Mouse (Mus musculus): ENCODE data around the gene Lfng. TPM values are rescaled to one million over a fixed set of nuclear protein-coding genes. Genes with fewer than 3 reads are reported as not detected.

The Lfng gene
- polyA plus RNA-seq, 1 experiment from 2014 or later: 20.5 TPM

- H3K4me1 ChIP-seq (ENCODE audit: insufficient read depth): peaks cover 4% of the 10 kb centered on the region
- no peaks in the 10 kb centered on the region for H3K27me3 ChIP-seq (ENCODE audit: insufficient read depth, low read length)
- no peak overlapping the region for H3K27ac ChIP-seq (ENCODE audit: low read depth)
- H3K36me3 ChIP-seq (ENCODE audit: insufficient read depth): peaks cover 55% of the 10 kb centered on the region
- WGBS: 87% methylated on average over 4 of the region's 4 CpGs
- no peak overlapping the region for H3K4me3 ChIP-seq (ENCODE audit: low read depth, low read length)
- no peak for TF ChIP-seq CTCF (IDR thresholded peaks at IDR 0.05; ENCODE audit: low read depth)
- no peaks in the 10 kb centered on the region for H3K9me3 ChIP-seq (ENCODE audit: low read depth, low read length)
- H3K4me2 ChIP-seq: no peak overlapping the region
- DNase-seq (no peak), ATAC-seq (ENCODE audit: insufficient read depth) (no peak)
- no peak overlapping the region for H3K9ac ChIP-seq
Observed at GRCm38 (mm10) chr5:140639312-140639711, 32.2 kb downstream of the Lfng start.

- Histone ChIP-seq H3K36me3 (ENCODE audit: insufficient read depth) (peaks cover 52% of the 10 kb centered on the region), H3K27ac (ENCODE audit: low read depth) (no peak overlapping the region), H3K4me1 (ENCODE audit: insufficient read depth) (peaks cover 5% of the 10 kb centered on the region)
Observed at GRCm38 (mm10) chr5:140639871-140640270, 32.8 kb downstream of the Lfng start.

GRCm38 (mm10) chr5:140640812-140641211 lies 33.7 kb downstream of the Lfng start:
- Histone ChIP-seq H3K27me3 (ENCODE audit: insufficient read depth, low read length) (no peaks in the 10 kb centered on the region), H3K9me3 (ENCODE audit: low read depth, low read length) (no peaks in the 10 kb centered on the region), H3K4me2 (no peak overlapping the region), H3K9ac (no peak overlapping the region), H3K36me3 (ENCODE audit: insufficient read depth) (peaks cover 49% of the 10 kb centered on the region), H3K4me3 (ENCODE audit: low read depth, low read length) (no peak overlapping the region), H3K4me1 (ENCODE audit: insufficient read depth) (peaks cover 11% of the 10 kb centered on the region), H3K27ac (ENCODE audit: low read depth) (peak overlapping the region; percentile 70; the same call in 1 of the 2 replicates)
- DNase-seq (peak; percentile 28), ATAC-seq (ENCODE audit: insufficient read depth) (no peak)
- peak; percentile 46 for TF ChIP-seq CTCF (IDR thresholded peaks at IDR 0.05; ENCODE audit: low read depth)
- 74% methylated on average over 2 of the region's 2 CpGs for WGBS

More at GRCm38 (mm10) chr5:140639871-140640270, 32.8 kb downstream of the Lfng start:
- no peaks in the 10 kb centered on the region for H3K9me3 ChIP-seq (ENCODE audit: low read depth, low read length)
- H3K9ac ChIP-seq: no peak overlapping the region
- no peak overlapping the region for H3K4me2 ChIP-seq
- TF ChIP-seq CTCF (IDR thresholded peaks at IDR 0.05; ENCODE audit: low read depth): no peak
- ATAC-seq (ENCODE audit: insufficient read depth) (no peak), DNase-seq (no peak)
- no peaks in the 10 kb centered on the region for H3K27me3 ChIP-seq (ENCODE audit: insufficient read depth, low read length)
- 82% methylated on average over 14 of the region's 14 CpGs for WGBS
- no peak overlapping the region for H3K4me3 ChIP-seq (ENCODE audit: low read depth, low read length)

GRCm38 (mm10) chr5:140641254-140641928 lies 34.3 kb downstream of the Lfng start:
- peak; percentile 62 for ATAC-seq (ENCODE audit: insufficient read depth)
- no peaks in the 10 kb centered on the region for H3K9me3 ChIP-seq (ENCODE audit: low read depth, low read length)
- no peak overlapping the region; the same call in 1 of the 2 replicates for H3K9ac ChIP-seq
- H3K36me3 ChIP-seq (ENCODE audit: insufficient read depth): peaks cover 52% of the 10 kb centered on the region
- 27% methylated on average over 10 of the region's 10 CpGs for WGBS
- no peak overlapping the region for H3K4me3 ChIP-seq (ENCODE audit: low read depth, low read length)
- peak; percentile 76 for DNase-seq
- H3K27me3 ChIP-seq (ENCODE audit: insufficient read depth, low read length): no peaks in the 10 kb centered on the region
- TF ChIP-seq CTCF (IDR thresholded peaks at IDR 0.05; ENCODE audit: low read depth): no peak
- H3K4me2 ChIP-seq: peak overlapping the region; percentile 32
- peaks cover 16% of the 10 kb centered on the region for H3K4me1 ChIP-seq (ENCODE audit: insufficient read depth)
- peak overlapping the region; percentile 70; the same call in 1 of the 2 replicates for H3K27ac ChIP-seq (ENCODE audit: low read depth)

- Histone ChIP-seq H3K36me3 (ENCODE audit: insufficient read depth) (peaks cover 55% of the 10 kb centered on the region), H3K4me3 (ENCODE audit: low read depth, low read length) (no peak overlapping the region), H3K9ac (no peak overlapping the region; the same call in 1 of the 2 replicates), H3K9me3 (ENCODE audit: low read depth, low read length) (no peaks in the 10 kb centered on the region), H3K27me3 (ENCODE audit: insufficient read depth, low read length) (no peaks in the 10 kb centered on the region), H3K4me2 (peak overlapping the region; percentile 32), H3K27ac (ENCODE audit: low read depth) (peak overlapping the region; percentile 70; the same call in 1 of the 2 replicates), H3K4me1 (ENCODE audit: insufficient read depth) (peaks cover 23% of the 10 kb centered on the region)
- ATAC-seq (ENCODE audit: insufficient read depth) (no peak), DNase-seq (no peak)
- no peak for TF ChIP-seq CTCF (IDR thresholded peaks at IDR 0.05; ENCODE audit: low read depth)
- WGBS: 63% methylated on average over 3 of the region's 3 CpGs
Observed at GRCm38 (mm10) chr5:140642076-140642475, 35.0 kb downstream of the Lfng start.

GRCm38 (mm10) chr5:140644263-140644662 lies 37.1 kb downstream of the Lfng start:
- Histone ChIP-seq H3K4me3 (ENCODE audit: low read depth, low read length) (no peak overlapping the region), H3K9ac (no peak overlapping the region), H3K4me1 (ENCODE audit: insufficient read depth) (peaks cover 29% of the 10 kb centered on the region), H3K9me3 (ENCODE audit: low read depth, low read length) (no peaks in the 10 kb centered on the region), H3K27me3 (ENCODE audit: insufficient read depth, low read length) (no peaks in the 10 kb centered on the region), H3K36me3 (ENCODE audit: insufficient read depth) (peaks cover 38% of the 10 kb centered on the region), H3K27ac (ENCODE audit: low read depth) (no peak overlapping the region; the same call in 1 of the 2 replicates), H3K4me2 (peak overlapping the region; percentile 41; the same call in 1 of the 2 replicates)
- TF ChIP-seq CTCF (IDR thresholded peaks at IDR 0.05; ENCODE audit: low read depth): peak; percentile 32
- 87% methylated on average over 6 of the region's 6 CpGs for WGBS
- DNase-seq (no peak), ATAC-seq (ENCODE audit: insufficient read depth) (no peak)

GRCm38 (mm10) chr5:140644702-140645201 lies 37.6 kb downstream of the Lfng start:
- Histone ChIP-seq H3K4me1 (ENCODE audit: insufficient read depth) (peaks cover 33% of the 10 kb centered on the region), H3K4me2 (peak overlapping the region; percentile 41), H3K9me3 (ENCODE audit: low read depth, low read length) (no peaks in the 10 kb centered on the region), H3K36me3 (ENCODE audit: insufficient read depth) (peaks cover 35% of the 10 kb centered on the region), H3K4me3 (ENCODE audit: low read depth, low read length) (no peak overlapping the region), H3K27me3 (ENCODE audit: insufficient read depth, low read length) (no peaks in the 10 kb centered on the region), H3K9ac (no peak overlapping the region), H3K27ac (ENCODE audit: low read depth) (peak overlapping the region; percentile 51)
- DNase-seq: peak; percentile 67
- no peak for TF ChIP-seq CTCF (IDR thresholded peaks at IDR 0.05; ENCODE audit: low read depth)
- ATAC-seq (ENCODE audit: insufficient read depth): no peak
- 61% methylated on average over 15 of the region's 15 CpGs for WGBS

Data from lung, embryonic 14.5 days (tissue).